Mouse (Mus musculus): Measurements from ENCODE around the gene Fbxo8.

The Fbxo8 gene

GRCm38 (mm10) chr8:56611736-56612135, 60.8 kb downstream of the Fbxo8 start:
- DNase-seq (ENCODE audit: low spot score in 2 of 2): no peak

GRCm38 (mm10) chr8:56614235-56614634, 63.3 kb downstream of the Fbxo8 start:
- DNase-seq (ENCODE audit: low spot score in 2 of 2): no peak

GRCm38 (mm10) chr8:56615005-56615404, 64.1 kb downstream of the Fbxo8 start:
- peak; percentile 72 to 79 for DNase-seq (ENCODE audit: low spot score in 2 of 2)

- DNase-seq (ENCODE audit: low spot score in 2 of 2): no peak
Measured at GRCm38 (mm10) chr8:56616260-56616659, 65.4 kb downstream of the Fbxo8 start.

- DNase-seq (ENCODE audit: low spot score in 2 of 2): no peak
Measured at GRCm38 (mm10) chr8:56617271-56617670, 66.4 kb downstream of the Fbxo8 start.

GRCm38 (mm10) chr8:56619056-56619455, 68.2 kb downstream of the Fbxo8 start:
- DNase-seq (ENCODE audit: low spot score in 2 of 2): no peak

GRCm38 (mm10) chr8:56619571-56619970, 68.7 kb downstream of the Fbxo8 start:
- no peak for DNase-seq (ENCODE audit: low spot score in 2 of 2)

GRCm38 (mm10) chr8:56620691-56621090, 69.8 kb downstream of the Fbxo8 start:
- DNase-seq (ENCODE audit: low spot score in 2 of 2): no peak

GRCm38 (mm10) chr8:56621093-56621492, 70.2 kb downstream of the Fbxo8 start:
- DNase-seq (ENCODE audit: low spot score in 2 of 2): no peak

GRCm38 (mm10) chr8:56622470-56623024, 71.7 kb downstream of the Fbxo8 start:
- DNase-seq (ENCODE audit: low spot score in 2 of 2): no peak

- no peak for DNase-seq (ENCODE audit: low spot score in 2 of 2)
Measured at GRCm38 (mm10) chr8:56623346-56623745, 72.5 kb downstream of the Fbxo8 start.

- DNase-seq (ENCODE audit: low spot score in 2 of 2): no peak
Measured at GRCm38 (mm10) chr8:56629160-56629559, 78.3 kb downstream of the Fbxo8 start.

GRCm38 (mm10) chr8:56639277-56639676, 88.4 kb downstream of the Fbxo8 start:
- DNase-seq (ENCODE audit: low spot score in 2 of 2): no peak

Data from right cerebral cortex, adult 2 months (tissue).